Mouse (Mus musculus) embryonic facial prominence, embryonic 15.5 days (tissue): ENCODE measurements around the gene Trp53i13. TPM values are rescaled to one million over a fixed set of nuclear protein-coding genes. Genes with fewer than 3 reads are reported as not detected.

ENCODE experiments used
- ATAC-seq: fragments of 200-750 bp; cut with Nextera tagmentation; 2 replicates; pipeline ENCODE4 v1.8.0; 2017; ENCODE audit warnings: low read depth, moderate TSS enrichment; ENCODE audit not compliant: insufficient number of reproducible peaks, low FRiP score, low TSS enrichment
- H3K27ac ChIP-seq: fragments of 300-500 bp; sonication (generic); replicated peaks from 2 replicates; pipeline ENCODE4 v1.5.1; 2015; ENCODE audit warnings: mild to moderate bottlenecking, inconsistent platforms
- H3K27me3 ChIP-seq: fragments of 300-500 bp; sonication (generic); 2 replicates; pipeline ENCODE4 v1.6.1; 2015; ENCODE audit warnings: inconsistent platforms
- H3K36me3 ChIP-seq: fragments of 300-500 bp; sonication (generic); 2 replicates; pipeline ENCODE4 v1.6.1; 2015; ENCODE audit warnings: mild to moderate bottlenecking, inconsistent platforms
- H3K4me1 ChIP-seq: fragments of 300-500 bp; sonication (generic); 2 replicates; pipeline ENCODE4 v1.6.1; 2015; ENCODE audit warnings: inconsistent platforms
- H3K4me2 ChIP-seq: fragments of 300-500 bp; sonication (generic); replicated peaks from 2 replicates; pipeline ENCODE4 v1.6.1; 2015; ENCODE audit warnings: mild to moderate bottlenecking, inconsistent platforms
- H3K4me3 ChIP-seq: fragments of 300-500 bp; sonication (generic); replicated peaks from 2 replicates; pipeline ENCODE4 v1.5.1; 2015; ENCODE audit warnings: mild to moderate bottlenecking, inconsistent platforms
- H3K9ac ChIP-seq: fragments of 300-500 bp; sonication (generic); 2 replicates; pipeline ENCODE4 v1.6.1; 2015; ENCODE audit warnings: inconsistent platforms
- H3K9me3 ChIP-seq: fragments of 300-500 bp; sonication (generic); replicated peaks from 2 replicates; pipeline ENCODE4 v1.6.1; 2016; ENCODE audit warnings: inconsistent platforms
- WGBS: fragments of 180-500 bp; shearing (Covaris S2); methylation state at CpG from one replicate; pipeline ENCODE4 v1.1.7; 2015; 5-methylcytosine and 5-hydroxymethylcytosine counted together
- polyA plus RNA-seq: library from polyadenylated mRNA; unstranded; fragments of >200 nt; fragmentation: Nextera tagmentation; extraction: Ambion mirVana; gene quantifications from 2 replicates; pipeline ENCODE4 v1.2.1, GENCODE M21; 2015

Gene Trp53i13
- polyA plus RNA-seq, 1 experiment from 2014 or later = 61.8 TPM

DNA sequence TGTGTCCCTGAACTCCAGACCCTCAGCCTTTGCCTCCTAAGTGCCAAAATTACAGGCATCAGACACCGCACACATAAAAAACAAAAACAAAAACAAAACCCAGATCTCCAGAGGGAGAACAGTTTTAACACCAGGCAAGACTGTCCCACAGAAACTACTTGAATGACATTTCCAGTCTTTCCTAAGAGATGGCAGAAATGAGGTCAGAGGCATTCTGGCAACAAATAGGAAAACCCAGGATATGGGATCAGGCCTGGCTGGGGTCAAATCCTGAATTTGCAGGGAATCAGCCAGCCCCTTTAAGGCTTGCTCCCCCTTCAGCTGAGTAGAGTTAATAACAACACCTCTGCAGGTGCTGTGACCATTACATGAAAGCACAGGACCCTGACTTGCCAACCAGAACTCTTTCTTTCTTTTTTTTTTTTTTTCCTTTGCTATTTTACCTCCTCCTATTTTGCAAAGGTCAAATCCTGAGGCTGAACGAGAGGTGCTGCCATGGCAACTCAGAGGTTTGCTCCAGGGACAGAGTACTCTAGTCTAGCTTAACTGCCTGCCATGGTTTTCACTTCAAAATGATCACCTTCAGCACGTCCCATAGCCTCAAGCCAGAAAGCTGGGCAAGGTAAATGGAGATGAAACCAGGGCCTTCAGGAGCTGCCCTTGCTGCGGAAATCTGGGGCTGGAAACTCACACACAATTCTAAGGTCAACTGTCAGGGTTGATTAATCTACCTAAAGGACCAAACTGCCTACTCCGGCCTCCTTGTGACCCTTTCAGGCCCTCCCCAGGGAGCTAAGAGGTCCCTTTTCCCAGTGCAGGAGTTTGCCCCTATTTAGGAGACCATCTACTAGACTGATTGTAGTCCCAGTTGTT lies 1.0 kb upstream of the Trp53i13 start:
- H3K4me2 ChIP-seq = no peak overlapping the region
- ATAC-seq = no peak

DNA sequence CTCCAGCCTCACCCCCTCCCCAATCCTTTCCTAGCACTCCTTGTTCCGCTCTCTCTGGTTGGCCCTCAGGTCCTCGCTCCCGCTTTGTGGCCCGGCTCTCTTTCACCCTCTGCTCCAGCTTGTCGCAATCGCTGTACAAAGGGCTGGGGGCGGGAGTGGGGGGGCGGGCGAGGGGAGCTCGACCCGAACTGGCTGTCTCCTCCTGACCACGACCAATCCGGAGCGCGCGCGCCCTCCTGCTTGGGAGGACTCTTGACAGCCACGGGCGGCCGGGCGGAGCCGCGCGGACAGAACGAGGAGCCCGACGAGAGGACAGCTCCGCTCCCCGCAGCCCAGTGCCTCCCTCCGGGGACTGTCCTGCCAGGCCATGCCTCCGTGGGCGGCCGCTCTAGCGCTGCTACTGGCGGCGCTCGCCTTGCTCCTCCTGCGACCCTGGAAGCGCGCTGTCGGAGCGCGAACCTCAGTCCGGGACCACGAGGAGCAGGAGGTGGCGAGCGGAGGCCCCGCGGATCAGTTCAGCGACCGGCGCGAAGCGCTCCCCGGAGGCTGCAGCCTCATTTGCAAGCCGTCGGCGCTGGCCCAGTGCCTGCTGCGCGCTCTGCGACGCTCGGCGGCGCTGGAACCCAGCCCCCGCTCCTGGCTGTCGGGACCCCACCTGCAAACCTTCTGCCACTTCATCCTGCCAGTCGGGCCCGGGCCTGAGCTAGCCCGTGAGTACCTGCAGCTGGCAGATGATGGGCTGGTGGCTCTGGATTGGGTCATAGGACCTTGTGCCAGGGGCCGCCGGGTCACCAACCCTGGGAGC lies 746 bp downstream of the Trp53i13 start, which contains the start of gene Abhd15:
TSS of gene Abhd15 (plus strand) at position 290 of the 805 bp plus-strand sequence.
- peak within 1 kb of the TSS; percentile 76 for H3K4me3 ChIP-seq
- peak within 1 kb of the TSS; percentile 58 for H3K27ac ChIP-seq
- H3K9ac ChIP-seq = peak within 1 kb of the TSS; percentile 39; the same call in 1 of the 2 replicates
- no peaks in the 10 kb centered on the region for H3K9me3 ChIP-seq
- ATAC-seq = peak; percentile 27; the same call in 1 of the 2 replicates
- peaks cover 45% of the 10 kb centered on the region for H3K4me1 ChIP-seq
- peak within 1 kb of the TSS; percentile 90 for H3K4me2 ChIP-seq
- WGBS = under 1% methylated on average over 72 of the region's 72 CpGs
- H3K36me3 ChIP-seq = 0 out of 2 replicates have a peak, but pooled peaks cover 3% of the 10 kb centered on the region
- H3K27me3 ChIP-seq = peaks cover 34% of the 10 kb centered on the region

More for the DNA sequence above, 1.0 kb upstream of the Trp53i13 start:
- Histone ChIP-seq H3K4me3 (no peak overlapping the region), H3K36me3 (no peaks in the 10 kb centered on the region), H3K27ac (no peak overlapping the region), H3K9me3 (no peaks in the 10 kb centered on the region), H3K4me1 (peaks cover 43% of the 10 kb centered on the region), H3K27me3 (peaks cover 34% of the 10 kb centered on the region), H3K9ac (no peak overlapping the region)
- whole genome bisulfite sequencing = 65% methylated on average over 5 of the region's 5 CpGs

DNA sequence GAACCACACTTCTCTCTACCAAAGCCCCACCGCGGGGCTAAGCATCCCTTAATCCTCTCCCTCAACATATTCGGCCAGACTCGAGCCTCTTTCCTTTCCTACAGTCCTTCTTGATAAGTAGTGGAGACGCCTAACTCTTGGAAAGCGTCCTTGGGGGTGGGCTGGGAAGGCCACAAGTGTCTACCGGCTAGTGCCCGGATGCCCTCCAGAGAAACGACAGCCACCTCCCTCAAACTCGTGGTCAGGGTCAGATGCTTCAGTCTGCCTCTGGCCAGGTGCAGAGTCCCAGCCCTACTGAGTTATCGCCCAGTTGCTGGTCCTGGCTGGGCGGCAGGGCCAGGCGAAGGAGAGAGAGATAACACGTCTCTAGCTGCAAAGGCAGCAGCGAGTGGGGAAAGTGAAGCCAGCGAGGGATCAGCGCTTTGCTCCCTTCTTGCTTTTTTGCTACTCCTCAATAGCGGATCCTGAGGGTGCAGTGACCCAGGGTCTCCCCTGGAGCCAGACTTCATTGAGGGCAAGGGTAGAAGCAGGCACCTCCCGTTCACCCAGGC lies 1.4 kb downstream of the Trp53i13 start:
- Histone ChIP-seq H3K36me3 (0 out of 2 replicates have a peak, but pooled peaks cover 6% of the 10 kb centered on the region), H3K9ac (peak overlapping the region; percentile 16; the same call in 1 of the 2 replicates), H3K4me2 (peak overlapping the region; percentile 90), H3K4me3 (peak overlapping the region; percentile 76), H3K4me1 (peaks cover 45% of the 10 kb centered on the region), H3K9me3 (no peaks in the 10 kb centered on the region), H3K27me3 (peaks cover 34% of the 10 kb centered on the region), H3K27ac (no peak overlapping the region; the same call in 1 of the 2 replicates)
- ATAC-seq = no peak
- WGBS = 16% methylated on average over 19 of the region's 19 CpGs

DNA sequence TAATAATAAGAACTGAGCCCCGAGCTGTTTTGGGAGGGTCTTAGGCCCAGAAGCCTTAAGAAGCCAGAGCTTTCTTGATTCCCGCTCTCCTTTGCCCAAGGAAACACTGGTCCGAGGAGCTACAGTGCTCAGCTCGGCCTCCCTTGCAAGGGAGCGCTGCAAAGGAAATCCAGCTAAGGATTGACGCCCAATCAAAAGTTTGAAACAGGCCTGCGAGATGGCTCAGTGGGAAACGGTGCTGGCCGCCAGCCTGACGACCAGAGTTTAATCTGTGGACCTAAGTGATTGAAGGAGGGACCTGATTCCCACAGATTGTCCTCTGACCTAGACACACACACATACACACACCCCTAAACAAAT lies 2.0 kb downstream of the Trp53i13 start:
- Histone ChIP-seq H3K4me1 (peaks cover 45% of the 10 kb centered on the region), H3K36me3 (0 out of 2 replicates have a peak, but pooled peaks cover 6% of the 10 kb centered on the region), H3K9ac (peak overlapping the region; percentile 39; the same call in 1 of the 2 replicates), H3K27me3 (peaks cover 34% of the 10 kb centered on the region), H3K27ac (peak overlapping the region; percentile 58), H3K9me3 (no peaks in the 10 kb centered on the region), H3K4me2 (peak overlapping the region; percentile 90), H3K4me3 (peak overlapping the region; percentile 76)
- no peak for ATAC-seq
- 8% methylated on average over 10 of the region's 10 CpGs for WGBS

DNA sequence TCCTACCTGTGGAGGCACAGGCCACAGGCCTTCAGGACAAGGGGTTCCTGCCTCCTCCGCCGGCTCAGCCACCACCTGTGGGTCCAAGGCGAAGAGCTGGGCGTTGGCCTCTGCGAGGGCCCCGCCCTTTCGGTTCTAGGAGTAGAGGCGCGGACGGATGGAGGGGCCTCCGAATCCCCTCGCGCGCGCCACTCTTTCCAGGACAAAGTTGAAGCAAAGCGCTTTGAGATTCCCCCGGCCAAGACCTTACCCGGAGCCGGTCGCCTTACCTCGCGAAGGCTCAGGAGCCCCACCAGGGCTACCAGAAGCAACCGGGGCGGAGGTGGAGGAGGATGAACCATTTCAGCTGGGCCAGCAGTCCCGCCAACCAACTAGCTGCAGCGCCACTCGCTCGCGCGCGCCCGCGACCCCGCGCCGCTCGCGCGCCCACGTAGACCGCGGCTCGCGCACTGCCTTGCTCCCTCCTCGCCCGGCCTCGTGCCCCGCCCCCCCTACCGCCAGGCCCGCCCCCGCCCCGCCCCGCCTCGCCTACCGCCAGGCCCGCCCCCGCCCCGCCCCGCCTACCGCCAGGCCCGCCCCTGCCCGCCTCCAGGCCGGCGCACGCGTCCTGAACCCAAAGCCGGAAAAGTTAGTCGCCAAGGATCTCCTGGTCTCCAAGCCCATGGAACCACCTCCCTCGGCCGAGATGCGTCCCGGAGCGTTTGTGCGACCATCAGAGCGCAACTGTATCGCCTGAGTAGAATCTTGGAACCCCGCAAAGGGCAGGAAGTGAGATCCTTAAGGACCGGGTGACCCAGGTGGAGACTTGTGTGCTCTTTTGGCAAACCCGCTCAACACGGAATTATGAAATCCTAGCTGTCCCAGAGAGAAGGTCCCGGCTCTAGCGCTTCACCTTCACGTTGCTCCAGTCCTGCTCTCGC lies 2.6 kb downstream of the Trp53i13 start:
- Histone ChIP-seq H3K9me3 (no peaks in the 10 kb centered on the region), H3K9ac (peak overlapping the region; percentile 76), H3K36me3 (0 out of 2 replicates have a peak, but pooled peaks cover 6% of the 10 kb centered on the region), H3K27ac (peak overlapping the region; percentile 85), H3K4me3 (peak overlapping the region; percentile 76), H3K4me2 (peak overlapping the region; percentile 90), H3K27me3 (peaks cover 31% of the 10 kb centered on the region), H3K4me1 (peaks cover 52% of the 10 kb centered on the region)
- WGBS = under 1% methylated on average over 73 of the region's 84 CpGs
- peak; percentile 79 for ATAC-seq

DNA sequence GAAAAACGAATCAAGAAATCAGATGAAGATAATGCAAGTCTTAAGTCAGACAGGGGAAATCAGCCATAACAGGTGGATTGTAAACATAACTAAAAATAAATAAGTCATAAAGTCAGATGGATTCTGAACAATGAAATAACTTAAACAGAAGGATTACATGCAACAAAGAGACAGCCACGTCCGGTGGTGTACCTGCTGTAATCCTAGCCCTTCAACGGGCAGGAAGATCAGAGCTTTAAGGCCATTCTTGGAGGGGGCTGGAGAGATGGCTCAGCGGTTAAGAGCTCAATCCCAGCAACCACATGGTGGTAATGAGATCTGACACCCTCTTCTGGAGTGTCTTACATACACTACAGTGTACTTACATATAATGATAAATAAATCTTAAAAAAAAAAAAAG lies 4.4 kb downstream of the Trp53i13 start:
- WGBS = 76% methylated on average over 5 of the region's 5 CpGs
- H3K4me2 ChIP-seq = peak overlapping the region; percentile 11
- ATAC-seq = no peak

DNA sequence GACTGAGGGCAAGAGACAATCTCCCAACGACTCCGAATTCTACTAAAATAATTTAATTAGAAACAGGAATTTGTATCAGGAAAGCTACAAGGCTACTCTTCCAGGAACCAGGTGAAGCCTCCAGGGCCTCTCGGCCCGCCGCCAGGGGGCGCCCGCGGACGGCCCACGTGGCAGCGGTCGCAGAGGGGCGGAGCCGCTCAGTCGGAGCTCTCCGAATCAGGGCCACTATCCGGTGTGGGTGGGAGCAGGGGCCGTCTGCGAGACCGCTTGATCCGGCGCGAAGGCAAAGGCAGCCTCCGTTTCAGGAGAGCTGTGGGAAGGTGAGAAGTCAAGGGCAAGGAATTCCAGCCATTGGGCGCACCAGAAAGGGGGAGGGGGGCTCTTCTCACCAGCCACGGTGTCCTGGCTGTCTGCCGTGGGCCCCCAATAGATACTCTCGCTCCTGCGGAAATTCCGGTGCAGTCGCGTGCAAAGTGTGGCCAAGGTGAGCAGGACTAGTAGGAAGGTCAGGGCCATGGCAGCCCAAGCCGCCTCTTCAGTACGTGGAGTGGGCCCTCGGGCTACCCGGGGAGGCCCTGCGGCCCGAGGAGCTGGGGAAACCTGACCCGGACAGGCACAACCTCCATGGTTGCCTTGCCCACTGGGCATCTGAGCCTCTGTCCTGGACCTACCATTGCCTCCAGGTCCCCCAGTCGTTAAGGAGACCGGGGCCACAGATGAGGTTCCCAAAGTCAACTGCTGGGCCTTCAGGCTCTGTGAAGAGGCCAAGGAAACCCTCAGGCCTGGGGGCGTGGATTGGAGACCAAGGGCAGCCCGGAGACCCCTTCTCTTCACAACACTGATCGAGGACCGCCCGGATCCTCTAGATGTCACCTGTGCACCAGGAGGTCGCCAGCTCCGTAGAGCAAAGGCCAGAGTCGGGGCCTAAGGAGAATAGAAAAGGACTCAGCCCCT lies 7.4 kb downstream of the Trp53i13 start:
- no peaks in the 10 kb centered on the region for H3K9me3 ChIP-seq
- peak overlapping the region; percentile 73 for H3K4me2 ChIP-seq
- peak overlapping the region; percentile 26; the same call in 1 of the 2 replicates for H3K9ac ChIP-seq
- WGBS = 17% methylated on average over 49 of the region's 49 CpGs
- peak; percentile 44 for ATAC-seq
- H3K4me1 ChIP-seq = peaks cover 42% of the 10 kb centered on the region
- H3K27ac ChIP-seq = peak overlapping the region; percentile 60
- peaks cover 49% of the 10 kb centered on the region for H3K36me3 ChIP-seq
- H3K4me3 ChIP-seq = peak overlapping the region; percentile 39
- H3K27me3 ChIP-seq = no peaks in the 10 kb centered on the region

More for the DNA sequence above, 4.4 kb downstream of the Trp53i13 start:
- Histone ChIP-seq H3K27ac (no peak overlapping the region), H3K27me3 (peaks cover 17% of the 10 kb centered on the region), H3K36me3 (peaks cover 19% of the 10 kb centered on the region), H3K4me1 (peaks cover 64% of the 10 kb centered on the region), H3K4me3 (no peak overlapping the region), H3K9ac (no peak overlapping the region), H3K9me3 (no peaks in the 10 kb centered on the region)

DNA sequence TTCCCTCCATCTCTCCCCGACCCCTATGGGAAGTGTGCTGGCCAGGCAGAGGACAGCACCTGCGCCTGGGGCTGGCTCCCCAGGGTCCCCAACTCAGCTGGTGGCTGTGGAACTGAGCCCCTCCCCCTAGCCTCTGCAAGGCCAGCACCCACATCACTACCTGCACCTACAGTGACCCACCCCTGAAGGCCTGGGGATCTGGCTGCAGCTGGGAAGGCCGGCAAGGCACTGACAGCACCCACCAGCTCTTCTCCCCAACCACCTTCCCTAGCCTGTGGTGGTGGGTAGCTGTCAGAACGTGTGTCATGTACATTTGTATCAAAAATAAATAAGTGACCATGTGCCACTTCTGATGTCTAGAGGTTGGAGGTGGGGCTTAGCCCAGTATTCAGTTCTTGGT lies 8.4 kb downstream of the Trp53i13 start:
- WGBS = 74% methylated on average over 4 of the region's 4 CpGs

DNA sequence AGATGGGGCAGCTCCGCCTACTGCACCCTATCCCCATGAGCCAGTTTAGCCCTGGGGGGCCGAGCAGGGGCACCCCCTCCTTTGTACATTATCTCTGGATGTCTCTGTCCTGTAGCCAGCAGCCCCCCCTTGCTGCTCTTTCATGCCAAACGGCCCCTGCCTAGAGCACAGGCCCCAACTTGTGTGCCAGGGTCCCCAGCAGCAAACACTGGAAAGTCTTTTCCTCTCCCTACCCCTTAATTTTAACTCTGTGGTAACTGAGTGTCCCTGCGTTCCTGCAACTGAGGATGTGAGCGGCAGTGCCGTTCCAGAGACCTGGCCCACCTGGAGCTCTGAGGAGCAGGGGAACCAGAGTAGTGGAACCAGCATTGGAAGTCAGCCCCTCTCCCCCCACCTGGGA lies 8.8 kb downstream of the Trp53i13 start:
- H3K27ac ChIP-seq = peak overlapping the region; percentile 60; the same call in 1 of the 2 replicates
- no peak for ATAC-seq
- no peak overlapping the region for H3K9ac ChIP-seq
- no peak overlapping the region for H3K4me3 ChIP-seq
- H3K4me2 ChIP-seq = no peak overlapping the region
- H3K36me3 ChIP-seq = peaks cover 62% of the 10 kb centered on the region
- no peaks in the 10 kb centered on the region for H3K9me3 ChIP-seq
- WGBS = 56% methylated on average over 6 of the region's 6 CpGs
- H3K4me1 ChIP-seq = peaks cover 44% of the 10 kb centered on the region
- no peaks in the 10 kb centered on the region for H3K27me3 ChIP-seq

More for the DNA sequence above, 8.4 kb downstream of the Trp53i13 start:
- Histone ChIP-seq H3K9me3 (no peaks in the 10 kb centered on the region), H3K9ac (no peak overlapping the region), H3K4me2 (no peak overlapping the region), H3K27me3 (no peaks in the 10 kb centered on the region), H3K4me3 (no peak overlapping the region), H3K27ac (peak overlapping the region; percentile 60), H3K36me3 (peaks cover 58% of the 10 kb centered on the region), H3K4me1 (peaks cover 48% of the 10 kb centered on the region)
- no peak for ATAC-seq
